In genomic region chr10:99989758-99990157, GRCm38 (mm10) we compare ENCODE assay signal across 25 mouse cellular contexts. TPM values are rescaled to one million over a fixed set of nuclear protein-coding genes. Genes with fewer than 3 reads are reported as not detected.
A peak's percentile ranks its signal among the peaks of the same experiment; 100 is the strongest.
DNase-seq lines count a peak whose midpoint lies in the region; ATAC-seq and TF ChIP-seq lines count a peak whose summit lies in the region.
"Had no signal": no experiment of that assay in that cellular context is flagged by ENCODE, and none has a peak within 500 bp of the region (broad histone marks: within the 10 kb centered on the region; RNA-seq: fewer than 3 reads in every experiment).

No protein-coding gene starts in this region.

- no peaks in the 10 kb centered on the region for H3K79me2 ChIP-seq in liver, adult 2 months (ENCODE audit: control insufficient read depth, insufficient read depth, low read length)

- no peak for TF ChIP-seq CTCF in liver, adult 2 months (IDR thresholded peaks at IDR 0.05; ENCODE audit: low read depth, low read length)

- no peaks in the 10 kb centered on the region for H3K9me3 ChIP-seq in liver, embryonic 11.5 days (ENCODE audit: control insufficient read depth, low read length)
- H3K9me3 ChIP-seq: heart, embryonic 12.5 days; heart, embryonic 15.5 days had no signal

- H3K9ac ChIP-seq in liver, adult 2 months (ENCODE audit: low read depth, low read length) = no peak overlapping the region
- no peak overlapping the region for H3K9ac ChIP-seq in liver, embryonic 11.5 days (ENCODE audit: low read depth, low read length)
- H3K9ac ChIP-seq: forebrain, postnatal 0 days; heart, embryonic 12.5 days; heart, embryonic 15.5 days; hindbrain, embryonic 14.5 days had no signal

- H3K4me3 ChIP-seq in liver, adult 2 months (ENCODE audit: insufficient read depth, low read depth, low read length) = no peak overlapping the region
- H3K4me3 ChIP-seq in liver, embryonic 11.5 days (ENCODE audit: low read depth, low read length) = no peak overlapping the region
- H3K4me3 ChIP-seq: gastrocnemius, adult 2 months; heart, adult 2 months; heart, embryonic 12.5 days; heart, embryonic 15.5 days had no signal

- no peak overlapping the region for H3K27ac ChIP-seq in liver, adult 2 months (replicated peaks; ENCODE audit: insufficient read depth, low read depth, low read length)
- no peak overlapping the region for H3K27ac ChIP-seq in liver, embryonic 11.5 days (ENCODE audit: low read depth, low read length)
- H3K27ac ChIP-seq: gastrocnemius, adult 2 months; heart, adult 2 months; heart, embryonic 15.5 days; hindbrain, embryonic 14.5 days; hindbrain, postnatal 0 days had no signal

- TF ChIP-seq POLR2A in liver, adult 2 months (IDR thresholded peaks at IDR 0.05; ENCODE audit: extremely low read depth, insufficient read depth, low read length) = no peak

- peak; percentile 7 for DNase-seq in liver, adult 2 months (ENCODE audit: extremely low read depth, low read depth, low spot score)
- no peak for DNase-seq in liver, embryonic 11.5 days (ENCODE audit: low spot score)
- peak; percentile 35 for DNase-seq in 3T3-L1 (ENCODE audit: low read depth, low spot score)
- DNase-seq in Muller cell, postnatal 12 days (ENCODE audit: inconsistent ontology term) = peak; percentile 38
- DNase-seq in fibroblast of lung, adult 2 months (ENCODE audit: low read depth) = peak; percentile 47
- no peak for DNase-seq in gastrocnemius, adult 8-10 months (ENCODE audit: low spot score in 2 of 2)
- DNase-seq: adrenal gland, adult 8-10 months; adrenal gland, postnatal 25 days; cerebellum, adult 11-12 months; cerebellum, adult 8-10 months; cerebellum, postnatal 10 days; cerebellum, postnatal 36 days; forebrain, postnatal 0 days; gastrocnemius, adult 2 months; gastrocnemius, postnatal 25 days; heart, adult 2 months; heart, postnatal 10 days; heart, postnatal 4 days had no signal

- H3K27me3 ChIP-seq in liver, adult 2 months (ENCODE audit: control insufficient read depth, insufficient read depth, low read length) = no peaks in the 10 kb centered on the region
- no peaks in the 10 kb centered on the region for H3K27me3 ChIP-seq in liver, embryonic 11.5 days (replicated peaks; ENCODE audit: control insufficient read depth, insufficient read depth, low read length)
- H3K27me3 ChIP-seq: heart, embryonic 12.5 days; heart, embryonic 15.5 days had no signal

- H3K36me3 ChIP-seq in liver, adult 2 months (ENCODE audit: control insufficient read depth, insufficient read depth, low read length) = no peaks in the 10 kb centered on the region
- H3K36me3 ChIP-seq in liver, embryonic 11.5 days (ENCODE audit: control insufficient read depth, insufficient read depth, low read length) = no peaks in the 10 kb centered on the region
- H3K36me3 ChIP-seq: heart, embryonic 12.5 days; heart, embryonic 15.5 days had no signal

- H3K4me2 ChIP-seq in liver, embryonic 11.5 days = no peak overlapping the region
- H3K4me2 ChIP-seq: heart, embryonic 12.5 days; heart, embryonic 15.5 days; hindbrain, embryonic 14.5 days had no signal

- no peaks in the 10 kb centered on the region for H3K4me1 ChIP-seq in liver, adult 2 months (ENCODE audit: control insufficient read depth, insufficient read depth, low read length)
- no peaks in the 10 kb centered on the region for H3K4me1 ChIP-seq in liver, embryonic 11.5 days (replicated peaks; ENCODE audit: control insufficient read depth, insufficient read depth, low read length)

- no peak for ATAC-seq in liver, embryonic 11.5 days (replicated peaks; ENCODE audit: low FRiP score)
- ATAC-seq: forebrain, embryonic 14.5 days; forebrain, postnatal 0 days; hindbrain, postnatal 0 days; inflammation-experienced regulatory T-cells, adult 6 months; intestine, embryonic 16.5 days had no signal

RNA-seq across cellular contexts. Expression of gene Kitl, which starts 25.7 kb away (rescaled TPM):
- 2.5 and 5.5 TPM in 2 replicates for total RNA-seq in liver, adult 2 months (2014; rRNA removed)
- 2.0 and 2.4 TPM in 2 replicates for polyA plus RNA-seq in liver, adult 2 months (2012; rRNA removed)
- polyA plus RNA-seq in liver, embryonic 11.5 days (2014; fragmentation: Nextera tagmentation; extraction: Ambion mirVana) = 24.0 and 30.4 TPM in 2 replicates
- 10 to 100 TPM; 13.1 to 16.2 (median 15.9) TPM for total RNA-seq in gastrocnemius, adult 8-10 months (2022)

Comparison
In these comparisons a context has a peak if more than half of its experiments do, and no peak if none do; other contexts are left out.
1. DNase-seq: peak in liver, adult 2 months (single experiment), 3T3-L1 (single experiment), Muller cell, postnatal 12 days (single experiment) and fibroblast of lung, adult 2 months (single experiment); none in liver, embryonic 11.5 days (single experiment) and gastrocnemius, adult 8-10 months (0 of 2).